Mouse (Mus musculus) E14TG2a.4 (cell line): Measurements from ENCODE around the gene Tomm40.

Experiments
- CTCF ChIP-seq: conservative IDR thresholded peaks from 2 replicates; pipeline ENCODE4 v1.5.1; 2014; ENCODE audit warnings: low read length
- NANOG ChIP-seq: IDR thresholded peaks from 2 replicates; pipeline ENCODE4 v1.6.1; 2014; ENCODE audit warnings: borderline replicate concordance, low read length, mixed read lengths
- POU5F1 ChIP-seq: IDR thresholded peaks from 2 replicates; pipeline ENCODE4 v1.6.1; 2014; ENCODE audit warnings: low read length, borderline replicate concordance

DNA sequence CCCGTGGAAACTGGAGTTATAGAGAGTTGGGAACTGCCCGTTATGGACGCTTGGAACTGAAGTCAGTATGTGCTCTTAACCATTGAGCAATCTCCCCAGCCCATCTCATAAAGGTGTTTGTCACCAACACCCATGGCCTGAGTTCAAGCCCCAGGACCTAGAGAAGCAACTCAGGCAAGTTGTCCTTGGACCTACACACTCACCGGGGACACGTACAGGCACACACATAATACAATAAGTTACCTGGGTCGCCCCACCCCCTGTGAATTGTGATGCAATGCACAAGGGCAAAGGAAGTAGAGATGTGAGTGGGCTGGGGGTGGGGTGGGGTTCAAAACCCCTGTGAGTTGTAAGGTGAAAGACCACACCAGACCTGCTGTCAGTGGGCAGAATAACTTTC, 28.7 kb downstream of the Tomm40 start:
- TF ChIP-seq CTCF (no peak), NANOG (no peak), POU5F1 (no peak)
